Mouse (Mus musculus) midbrain, embryonic 12.5 days (tissue): Measurements from ENCODE around the gene Tmem106c. TPM values are rescaled to one million over a fixed set of nuclear protein-coding genes. Genes with fewer than 3 reads are reported as not detected.

Source experiments
- ATAC-seq: fragments of 200-750 bp; cut with Nextera tagmentation; 2 replicates; pipeline ENCODE4 v1.8.0; 2017; ENCODE audit warnings: low read depth, moderate TSS enrichment, moderate library complexity; ENCODE audit not compliant: low FRiP score
- H3K27ac ChIP-seq: fragments of 300-500 bp; sonication (generic); replicated peaks from 2 replicates; pipeline ENCODE4 v1.5.1; 2016; ENCODE audit warnings: mild to moderate bottlenecking
- H3K27me3 ChIP-seq: fragments of 300-500 bp; sonication (generic); 2 replicates; pipeline ENCODE4 v1.6.1; 2016; ENCODE audit warnings: mild to moderate bottlenecking
- H3K36me3 ChIP-seq: fragments of 300-500 bp; sonication (generic); 2 replicates; pipeline ENCODE4 v1.6.1; 2016
- H3K4me1 ChIP-seq: fragments of 300-500 bp; sonication (generic); 2 replicates; pipeline ENCODE4 v1.6.1; 2016
- H3K4me2 ChIP-seq: fragments of 300-500 bp; sonication (generic); replicated peaks from 2 replicates; pipeline ENCODE4 v1.6.1; 2016; ENCODE audit warnings: mild to moderate bottlenecking, moderate library complexity
- H3K4me3 ChIP-seq: fragments of 300-500 bp; sonication (generic); 2 replicates; pipeline ENCODE4 v1.5.1; 2016; ENCODE audit warnings: mild to moderate bottlenecking
- H3K9ac ChIP-seq: fragments of 300-500 bp; sonication (generic); replicated peaks from 2 replicates; pipeline ENCODE4 v1.6.1; 2016; ENCODE audit warnings: mild to moderate bottlenecking, moderate library complexity
- H3K9me3 ChIP-seq: fragments of 300-500 bp; sonication (generic); 2 replicates; pipeline ENCODE4 v1.6.1; 2016; ENCODE audit warnings: mild to moderate bottlenecking
- WGBS: fragments of 180-500 bp; shearing (Covaris S2); methylation state at CpG from one replicate; pipeline ENCODE4 v1.1.7; 2016; 5-methylcytosine and 5-hydroxymethylcytosine counted together
- polyA plus RNA-seq: library from polyadenylated mRNA; unstranded; fragments of >200 nt; fragmentation: Nextera tagmentation; extraction: Ambion mirVana; gene quantifications from 2 replicates; pipeline ENCODE4 v1.2.1, GENCODE M21; 2016

The Tmem106c gene
- polyA plus RNA-seq, 1 experiment from 2014 or later: 58.2 TPM

- no peak overlapping the region for H3K4me3 ChIP-seq
- 71% methylated on average over 1 of the region's 1 CpGs for WGBS
- H3K4me1 ChIP-seq: peaks cover 17% of the 10 kb centered on the region
- ATAC-seq: no peak
- peaks cover 25% of the 10 kb centered on the region for H3K27me3 ChIP-seq
- H3K9me3 ChIP-seq: no peaks in the 10 kb centered on the region
- H3K9ac ChIP-seq: no peak overlapping the region
- no peaks in the 10 kb centered on the region for H3K36me3 ChIP-seq
- H3K4me2 ChIP-seq: no peak overlapping the region
- H3K27ac ChIP-seq: no peak overlapping the region
These were observed 8.7 kb upstream of the Tmem106c start for GRCm38 (mm10) chr15:97955286-97955685.

GRCm38 (mm10) chr15:97955742-97956141 is 8.3 kb upstream of the Tmem106c start:
- no peak overlapping the region for H3K4me2 ChIP-seq
- H3K4me1 ChIP-seq: peaks cover 17% of the 10 kb centered on the region
- WGBS: 13% methylated on average over 4 of the region's 4 CpGs
- no peak for ATAC-seq
- H3K36me3 ChIP-seq: no peaks in the 10 kb centered on the region
- no peak overlapping the region for H3K4me3 ChIP-seq
- H3K9me3 ChIP-seq: no peaks in the 10 kb centered on the region
- no peak overlapping the region for H3K27ac ChIP-seq
- H3K27me3 ChIP-seq: peaks cover 25% of the 10 kb centered on the region
- H3K9ac ChIP-seq: no peak overlapping the region

- Histone ChIP-seq H3K4me2 (no peak overlapping the region), H3K36me3 (no peaks in the 10 kb centered on the region), H3K27me3 (peaks cover 23% of the 10 kb centered on the region), H3K9ac (no peak overlapping the region), H3K4me3 (no peak overlapping the region), H3K9me3 (no peaks in the 10 kb centered on the region), H3K4me1 (peaks cover 17% of the 10 kb centered on the region), H3K27ac (no peak overlapping the region)
- WGBS: 73% methylated on average over 11 of the region's 11 CpGs
- no peak for ATAC-seq
These were observed 7.6 kb upstream of the Tmem106c start for GRCm38 (mm10) chr15:97956416-97956815.

GRCm38 (mm10) chr15:97963329-97963988 is 541 bp upstream of the Tmem106c start:
- ATAC-seq: peak; percentile 4
- H3K27ac ChIP-seq: peak overlapping the region; percentile 87

GRCm38 (mm10) chr15:97964836-97965187 is 812 bp downstream of the Tmem106c start:
- WGBS: 14% methylated on average over 7 of the region's 7 CpGs
- Histone ChIP-seq H3K4me1 (peaks cover 18% of the 10 kb centered on the region), H3K9ac (peak overlapping the region; percentile 71), H3K9me3 (no peaks in the 10 kb centered on the region), H3K4me2 (peak overlapping the region; percentile 78), H3K4me3 (peak overlapping the region; percentile 60), H3K27me3 (no peaks in the 10 kb centered on the region), H3K27ac (peak overlapping the region; percentile 87), H3K36me3 (no peaks in the 10 kb centered on the region)
- ATAC-seq: no peak

More at GRCm38 (mm10) chr15:97963329-97963988, 541 bp upstream of the Tmem106c start:
- H3K4me1 ChIP-seq: peaks cover 18% of the 10 kb centered on the region
- no peaks in the 10 kb centered on the region for H3K27me3 ChIP-seq
- H3K4me3 ChIP-seq: peak overlapping the region; percentile 60
- H3K4me2 ChIP-seq: peak overlapping the region; percentile 78
- 9% methylated on average over 13 of the region's 13 CpGs for WGBS
- H3K9ac ChIP-seq: peak overlapping the region; percentile 53
- H3K36me3 ChIP-seq: no peaks in the 10 kb centered on the region
- no peaks in the 10 kb centered on the region for H3K9me3 ChIP-seq

- Histone ChIP-seq H3K27ac (no peak overlapping the region), H3K9ac (peak overlapping the region; percentile 71), H3K27me3 (no peaks in the 10 kb centered on the region), H3K9me3 (no peaks in the 10 kb centered on the region), H3K36me3 (no peaks in the 10 kb centered on the region), H3K4me2 (peak overlapping the region; percentile 78), H3K4me1 (peaks cover 22% of the 10 kb centered on the region), H3K4me3 (peak overlapping the region; percentile 60; the same call in 1 of the 2 replicates)
- 30% methylated on average over 17 of the region's 17 CpGs for WGBS
- ATAC-seq: no peak
These were observed 1.5 kb downstream of the Tmem106c start for GRCm38 (mm10) chr15:97965311-97966045.

GRCm38 (mm10) chr15:97970299-97970698 is 6.3 kb downstream of the Tmem106c start:
- H3K9me3 ChIP-seq: no peaks in the 10 kb centered on the region
- H3K9ac ChIP-seq: 0 out of 2 replicates have a peak overlapping the region, but pooled peaks have one; percentile 11
- WGBS: 34% methylated on average over 6 of the region's 6 CpGs
- no peak overlapping the region for H3K4me2 ChIP-seq
- H3K4me1 ChIP-seq: peaks cover 22% of the 10 kb centered on the region
- H3K27me3 ChIP-seq: no peaks in the 10 kb centered on the region
- ATAC-seq: no peak
- H3K27ac ChIP-seq: no peak overlapping the region
- H3K4me3 ChIP-seq: no peak overlapping the region
- H3K36me3 ChIP-seq: peaks cover 3% of the 10 kb centered on the region; the same call in 1 of the 2 replicates

- WGBS: 90% methylated on average over 6 of the region's 6 CpGs
These were observed 8.6 kb downstream of the Tmem106c start for GRCm38 (mm10) chr15:97972580-97972979.

GRCm38 (mm10) chr15:97973248-97974005 is 9.4 kb downstream of the Tmem106c start:
- no peak overlapping the region for H3K9ac ChIP-seq
- WGBS: 21% methylated on average over 11 of the region's 11 CpGs

More at GRCm38 (mm10) chr15:97972580-97972979, 8.6 kb downstream of the Tmem106c start:
- Histone ChIP-seq H3K36me3 (peaks cover 24% of the 10 kb centered on the region), H3K27me3 (no peaks in the 10 kb centered on the region), H3K4me3 (no peak overlapping the region), H3K4me1 (peaks cover 13% of the 10 kb centered on the region), H3K27ac (no peak overlapping the region), H3K9me3 (no peaks in the 10 kb centered on the region), H3K9ac (no peak overlapping the region), H3K4me2 (no peak overlapping the region)
- no peak for ATAC-seq

GRCm38 (mm10) chr15:97981560-97981959 is 17.6 kb downstream of the Tmem106c start:
- ATAC-seq: no peak
- 96% methylated on average over 6 of the region's 6 CpGs for WGBS
- Histone ChIP-seq H3K4me2 (no peak overlapping the region), H3K36me3 (peaks cover 100% of the 10 kb centered on the region), H3K27ac (no peak overlapping the region), H3K27me3 (no peaks in the 10 kb centered on the region), H3K4me1 (no peaks in the 10 kb centered on the region), H3K9me3 (no peaks in the 10 kb centered on the region; the same call in 1 of the 2 replicates), H3K4me3 (no peak overlapping the region), H3K9ac (no peak overlapping the region)

More at GRCm38 (mm10) chr15:97973248-97974005, 9.4 kb downstream of the Tmem106c start:
- Histone ChIP-seq H3K27ac (0 out of 2 replicates have a peak overlapping the region, but pooled peaks have one; percentile 15), H3K27me3 (no peaks in the 10 kb centered on the region), H3K4me1 (peaks cover 13% of the 10 kb centered on the region), H3K36me3 (peaks cover 32% of the 10 kb centered on the region), H3K4me2 (no peak overlapping the region), H3K4me3 (no peak overlapping the region), H3K9me3 (no peaks in the 10 kb centered on the region)
- no peak for ATAC-seq

GRCm38 (mm10) chr15:97989544-97989943 is 25.5 kb downstream of the Tmem106c start:
- ATAC-seq: peak; percentile 19; the same call in 1 of the 2 replicates
- peaks cover 54% of the 10 kb centered on the region for H3K4me1 ChIP-seq
- H3K36me3 ChIP-seq: peaks cover 54% of the 10 kb centered on the region
- 6% methylated on average over 1 of the region's 1 CpGs for WGBS
- H3K27me3 ChIP-seq: no peaks in the 10 kb centered on the region
- H3K9ac ChIP-seq: peak overlapping the region; percentile 41; the same call in 1 of the 2 replicates
- peak overlapping the region; percentile 95 for H3K27ac ChIP-seq
- H3K9me3 ChIP-seq: no peaks in the 10 kb centered on the region; the same call in 1 of the 2 replicates
- no peak overlapping the region for H3K4me3 ChIP-seq
- peak overlapping the region; percentile 45 for H3K4me2 ChIP-seq
